Mouse (Mus musculus) G1E (cell line): ENCODE results near the gene Lrrfip1.

Experiments used
- CTCF ChIP-seq: IDR thresholded peaks from 2 replicates; pipeline ENCODE4 v1.5.1; 2012; ENCODE audit warnings: low read depth, low read length, inconsistent platforms, mixed read lengths
- GATA1 ChIP-seq: IDR thresholded peaks from 2 replicates; pipeline ENCODE4 v1.6.1; 2012; ENCODE audit warnings: borderline replicate concordance, low read length, inconsistent platforms, mixed read lengths
- GATA2 ChIP-seq: IDR thresholded peaks from 2 replicates; pipeline ENCODE4 v1.6.1; 2012; ENCODE audit warnings: low read depth, low read length, inconsistent platforms, borderline replicate concordance

- no peak for TF ChIP-seq CTCF
- TF ChIP-seq GATA1, result no peak
- no peak for TF ChIP-seq GATA2
Measured at GRCm38 (mm10) chr1:91044176-91044575, 45.6 kb downstream of the Lrrfip1 start.
